Mouse (Mus musculus): Measurements from ENCODE around the gene Cdc34.
A peak's percentile ranks its signal among the peaks of the same experiment; 100 is the strongest.

The Cdc34 gene

GRCm38 (mm10) chr10:79670071-79670888 lies 11.7 kb upstream of the Cdc34 start:
- no peak for DNase-seq (ENCODE audit: low read depth, low spot score)

GRCm38 (mm10) chr10:79671396-79672087 lies 10.5 kb upstream of the Cdc34 start:
- DNase-seq (ENCODE audit: low read depth, low spot score): no peak

GRCm38 (mm10) chr10:79672088-79672455 lies 9.9 kb upstream of the Cdc34 start:
- no peak for DNase-seq (ENCODE audit: low read depth, low spot score)

GRCm38 (mm10) chr10:79673054-79673453 lies 8.9 kb upstream of the Cdc34 start:
- no peak for DNase-seq (ENCODE audit: low read depth, low spot score)

GRCm38 (mm10) chr10:79675346-79676035 lies 6.5 kb upstream of the Cdc34 start:
- DNase-seq (ENCODE audit: low read depth, low spot score): no peak

- no peak for DNase-seq (ENCODE audit: low read depth, low spot score)
These were observed 1.1 kb upstream of the Cdc34 start for GRCm38 (mm10) chr10:79680606-79681495.

GRCm38 (mm10) chr10:79682551-79682915 lies 538 bp downstream of the Cdc34 start:
- DNase-seq (ENCODE audit: low read depth, low spot score): no peak

GRCm38 (mm10) chr10:79682916-79683582 lies 1.1 kb downstream of the Cdc34 start:
- DNase-seq (ENCODE audit: low read depth, low spot score): no peak

GRCm38 (mm10) chr10:79683726-79684640 lies 2.0 kb downstream of the Cdc34 start:
- no peak for DNase-seq (ENCODE audit: low read depth, low spot score)

- no peak for DNase-seq (ENCODE audit: low read depth, low spot score)
These were observed 3.0 kb downstream of the Cdc34 start for GRCm38 (mm10) chr10:79684770-79685600.

- DNase-seq (ENCODE audit: low read depth, low spot score): no peak
These were observed 4.2 kb downstream of the Cdc34 start for GRCm38 (mm10) chr10:79686219-79686618.

- DNase-seq (ENCODE audit: low read depth, low spot score): no peak
These were observed 4.7 kb downstream of the Cdc34 start for GRCm38 (mm10) chr10:79686691-79687090.

- no peak for DNase-seq (ENCODE audit: low read depth, low spot score)
These were observed 5.5 kb downstream of the Cdc34 start for GRCm38 (mm10) chr10:79687513-79687912.

GRCm38 (mm10) chr10:79688720-79689119 lies 6.7 kb downstream of the Cdc34 start, which contains the start of gene Gzmm:
Gene Gzmm, plus strand, starts transcription at chr10:79689020.
- DNase-seq (ENCODE audit: low read depth, low spot score): no peak

GRCm38 (mm10) chr10:79689178-79689577 lies 7.2 kb downstream of the Cdc34 start:
- no peak for DNase-seq (ENCODE audit: low read depth, low spot score)

GRCm38 (mm10) chr10:79691986-79692548 lies 10.1 kb downstream of the Cdc34 start:
- no peak for DNase-seq (ENCODE audit: low read depth, low spot score)

- DNase-seq (ENCODE audit: low read depth, low spot score): peak; percentile 83
These were observed 11.8 kb downstream of the Cdc34 start for GRCm38 (mm10) chr10:79693580-79694378.

- DNase-seq (ENCODE audit: low read depth, low spot score): no peak
These were observed 12.3 kb downstream of the Cdc34 start for GRCm38 (mm10) chr10:79694379-79694655.
